Mouse (Mus musculus) testis, postnatal 14 days (tissue): Measurements from ENCODE around the gene Spint3.
"Not testable (repeated sequence)": the region's sequence is repeated elsewhere in the genome, so short reads cannot be mapped to it uniquely, and the experiment has no call there.

Experiments used
- DNase-seq: peaks from one replicate; pipeline ENCODE4 v3.0.0; 2021; ENCODE audit warnings: low spot score

The Spint3 gene

GRCm38 (mm10) chr2:164573359-164573758 lies at the start of gene Spint3:
TSS of gene Spint3 (minus strand) at chr2:164573459.
- not testable (repeated sequence) for DNase-seq

DNA sequence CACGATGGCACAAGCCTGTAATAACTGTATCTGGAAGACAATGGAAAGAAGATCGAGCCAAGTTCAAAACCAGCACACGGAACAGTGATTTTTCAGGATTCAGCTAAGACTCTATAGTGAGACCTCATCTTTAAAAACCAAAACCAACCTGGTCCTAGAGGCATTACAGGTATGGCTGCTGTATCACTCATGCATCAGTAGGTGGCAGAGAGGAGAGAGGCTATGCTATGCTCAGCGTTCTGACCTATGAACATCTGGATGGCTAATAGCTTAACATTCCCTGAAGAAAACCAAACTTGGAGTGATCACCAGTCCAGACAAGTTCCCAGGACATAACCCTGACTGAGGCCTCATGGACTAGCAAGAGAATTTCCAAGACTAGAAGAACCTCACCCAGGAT lies 48.5 kb upstream of the Spint3 start:
- no peak for DNase-seq

DNA sequence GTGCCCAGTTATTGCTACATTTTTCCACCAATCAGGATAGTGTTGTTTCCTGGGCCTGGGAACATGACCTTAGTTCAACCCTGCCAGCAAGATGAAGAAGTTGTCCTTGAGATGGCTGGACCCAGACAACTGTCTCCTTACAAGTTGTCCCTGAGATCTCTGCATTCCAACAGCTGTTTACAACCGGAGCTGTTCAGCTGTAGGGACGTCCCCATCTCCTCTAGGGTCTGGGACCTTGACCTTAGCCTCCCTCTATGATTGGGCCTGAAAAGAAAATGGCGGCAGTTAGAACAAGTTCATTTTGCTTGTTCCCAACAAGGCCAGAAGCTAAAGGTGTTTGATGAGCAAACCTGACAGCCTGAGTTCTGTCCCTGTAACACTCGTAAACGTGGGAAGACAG lies 45.8 kb upstream of the Spint3 start:
- peak; percentile 47 for DNase-seq

DNA sequence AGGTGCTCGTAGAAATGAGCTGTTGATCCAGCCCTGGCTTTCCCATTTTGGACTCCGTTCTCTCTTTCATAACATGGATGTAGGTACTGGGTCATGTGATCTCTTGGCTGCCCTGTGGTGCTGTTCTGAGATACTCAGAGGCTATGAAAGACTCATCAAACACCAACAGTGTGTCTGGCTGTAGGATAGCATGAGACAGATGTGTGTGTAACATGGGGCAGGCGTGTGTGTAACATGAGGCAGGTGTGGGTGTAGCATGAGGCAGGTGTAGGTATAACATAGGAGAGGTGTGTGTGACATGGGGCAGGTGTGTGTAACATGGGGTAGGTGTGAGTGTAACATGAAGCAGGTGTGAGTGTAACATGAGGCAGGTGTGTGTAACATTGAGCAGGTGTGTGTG lies 42.1 kb upstream of the Spint3 start:
- DNase-seq, result no peak

DNA sequence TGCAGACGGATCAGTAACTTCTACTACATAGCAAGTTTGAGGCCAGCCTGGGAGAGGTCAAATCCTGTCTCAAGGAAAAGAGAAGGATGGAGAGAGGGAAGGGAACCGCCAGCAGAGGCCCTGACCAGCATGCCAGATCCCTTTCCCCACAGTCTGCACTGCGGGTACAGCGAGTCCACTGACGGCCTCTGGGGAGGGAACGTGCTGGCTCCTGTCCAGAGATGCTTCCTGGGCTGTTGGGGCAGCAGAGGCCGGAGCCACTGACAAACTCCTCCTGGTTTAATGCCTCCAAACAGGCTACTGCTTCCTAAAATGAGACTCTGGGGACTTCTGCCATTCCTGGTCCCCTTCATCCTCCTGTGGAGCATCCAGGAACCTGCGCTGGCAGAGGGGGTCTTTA lies 40.2 kb upstream of the Spint3 start, which contains the start of the genes Wfdc6b and Wfdc8:
TSS of gene Wfdc6b (plus strand) at position 52 of the 400 bp plus-strand sequence.
TSS of gene Wfdc8 (minus strand) at position 156 of the 400 bp plus-strand sequence.
- DNase-seq, result peak; percentile 83

DNA sequence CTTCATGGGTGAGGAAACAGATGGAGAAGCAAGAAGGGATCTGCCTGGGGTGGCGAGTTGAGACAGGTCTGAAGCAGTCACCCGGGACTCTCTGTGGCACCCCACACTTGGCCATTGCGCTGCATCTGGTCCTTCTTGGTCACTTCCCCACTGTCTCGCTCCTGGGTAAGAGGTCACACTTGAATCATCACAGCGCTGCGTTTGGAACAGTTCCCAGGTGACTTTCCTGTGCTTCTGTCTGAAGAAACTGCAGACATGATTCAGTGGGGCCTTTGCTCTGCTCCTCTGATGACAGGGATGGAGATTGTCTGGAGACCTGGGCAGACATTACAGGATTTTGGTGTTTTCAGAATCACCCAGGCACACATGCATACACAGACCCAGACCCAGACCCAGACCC lies 35.5 kb upstream of the Spint3 start:
- DNase-seq, result no peak

- DNase-seq, result no peak
These were observed 31.2 kb upstream of the Spint3 start for GRCm38 (mm10) chr2:164604411-164604810.

GRCm38 (mm10) chr2:164603482-164603881 lies 30.2 kb upstream of the Spint3 start:
- no peak for DNase-seq

DNA sequence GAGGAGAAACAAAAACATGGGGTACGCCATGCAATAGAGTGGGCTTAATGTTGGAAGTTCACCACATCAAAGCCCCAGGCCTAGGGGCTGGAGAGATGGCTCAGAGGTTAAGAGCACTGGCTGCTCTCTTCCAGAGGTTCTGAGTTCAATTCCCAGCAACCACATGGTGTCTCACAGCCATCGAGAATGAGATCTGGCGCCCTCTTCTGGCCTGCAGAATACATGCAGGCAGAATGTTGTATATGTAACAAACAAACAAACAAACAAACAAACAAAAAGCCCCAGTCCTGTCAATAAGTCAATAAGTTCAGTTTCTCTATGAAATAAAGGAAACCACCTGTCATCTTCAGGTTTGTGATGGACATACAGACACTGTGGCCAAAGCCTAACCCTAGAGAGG lies 26.9 kb upstream of the Spint3 start:
- no peak for DNase-seq

DNA sequence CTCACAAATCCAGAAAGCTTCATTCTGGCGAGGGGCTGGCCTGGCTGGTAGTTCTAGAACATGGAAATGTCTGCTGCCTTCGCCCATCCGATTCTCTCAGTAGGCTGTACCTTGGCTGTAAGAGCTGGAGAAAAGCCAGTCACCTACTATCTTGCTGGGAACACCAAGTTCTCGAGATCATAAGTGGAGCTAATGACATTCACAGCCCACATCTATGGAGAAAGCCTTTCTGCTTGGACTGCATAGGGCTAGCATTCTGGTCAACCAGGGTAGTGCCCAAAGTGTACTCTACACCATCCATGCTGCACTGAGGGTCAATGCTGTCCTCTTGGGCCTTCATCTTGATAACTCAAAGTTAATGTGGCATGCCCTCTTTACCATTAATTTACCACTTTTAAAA lies 20.2 kb upstream of the Spint3 start, which contains the start of gene Eppin:
TSS of gene Eppin (minus strand) at position 101 of the 400 bp plus-strand sequence.
- peak; percentile 74 for DNase-seq

GRCm38 (mm10) chr2:164592014-164592413 lies 18.8 kb upstream of the Spint3 start:
- DNase-seq, result peak; percentile 64

GRCm38 (mm10) chr2:164585025-164585725 lies 11.9 kb upstream of the Spint3 start, which contains the start of gene Wfdc6a:
TSS of gene Wfdc6a (minus strand) at chr2:164585447.
- DNase-seq, result peak; percentile 66

DNA sequence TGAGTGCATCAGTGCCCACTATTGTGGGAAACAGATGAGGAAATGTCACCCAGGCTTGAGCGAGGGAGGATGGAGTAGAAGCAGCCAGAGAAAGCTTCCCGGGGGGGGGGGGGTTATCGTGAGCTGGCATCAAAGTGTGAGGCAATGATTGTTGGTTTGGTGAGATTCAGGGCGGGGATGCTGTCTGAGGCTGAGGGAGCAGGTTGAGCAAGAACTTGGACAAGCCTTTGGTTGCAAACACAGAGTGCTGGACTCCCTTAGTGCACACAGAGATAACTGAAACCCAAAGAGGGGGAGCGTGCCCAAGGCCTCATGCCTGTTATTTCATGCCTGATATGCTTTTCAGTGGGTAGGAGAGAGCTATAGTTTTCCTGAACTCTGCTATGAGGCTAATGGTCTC lies 5.8 kb downstream of the Spint3 start:
- no peak for DNase-seq

DNA sequence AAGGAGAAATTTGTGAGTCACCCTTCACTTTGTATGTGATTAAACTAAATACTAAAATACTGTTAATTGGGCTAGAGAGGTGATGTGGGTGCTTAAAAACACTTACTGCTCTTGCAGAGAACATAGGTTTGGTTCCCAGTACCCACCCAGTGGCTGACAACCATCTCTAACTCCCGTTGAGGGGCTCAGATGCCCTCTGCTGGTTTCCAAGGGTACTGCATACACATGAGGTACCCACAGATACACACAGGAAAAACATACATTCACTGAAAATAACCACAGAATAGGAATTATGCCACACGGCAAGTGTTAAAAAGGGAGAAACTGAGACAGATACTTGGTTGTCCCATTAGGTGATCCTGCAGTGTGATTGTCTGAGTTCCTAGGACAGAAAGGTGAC lies 6.3 kb downstream of the Spint3 start:
- no peak for DNase-seq

GRCm38 (mm10) chr2:164564346-164564745 lies 8.9 kb downstream of the Spint3 start:
- no peak for DNase-seq

GRCm38 (mm10) chr2:164563339-164564038 lies 9.8 kb downstream of the Spint3 start:
- no peak for DNase-seq

- no peak for DNase-seq
These were observed 10.7 kb downstream of the Spint3 start, which contains the start of gene Wfdc2 for GRCm38 (mm10) chr2:164562391-164563188. TSS of gene Wfdc2 (plus strand) at chr2:164562413.

DNA sequence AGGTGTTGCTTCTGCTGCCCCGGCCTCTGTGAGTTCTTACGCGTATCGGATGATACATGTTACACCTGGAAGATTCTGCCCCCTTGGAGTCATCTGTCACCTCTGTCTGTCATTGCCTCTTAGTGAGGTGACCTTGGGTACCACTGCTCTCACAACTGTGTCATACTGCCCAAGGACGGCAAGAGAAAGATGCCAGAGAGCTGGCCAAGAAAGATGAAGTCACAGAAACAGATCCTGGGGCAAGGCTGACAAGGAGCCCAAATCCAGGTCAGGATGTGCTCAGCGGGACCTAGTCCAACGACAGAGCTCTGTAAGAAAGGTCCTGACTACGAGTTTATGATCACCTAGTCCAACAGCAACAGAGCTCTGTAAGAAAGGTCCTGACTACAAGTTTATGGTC lies 13.2 kb downstream of the Spint3 start:
- DNase-seq, result no peak

DNA sequence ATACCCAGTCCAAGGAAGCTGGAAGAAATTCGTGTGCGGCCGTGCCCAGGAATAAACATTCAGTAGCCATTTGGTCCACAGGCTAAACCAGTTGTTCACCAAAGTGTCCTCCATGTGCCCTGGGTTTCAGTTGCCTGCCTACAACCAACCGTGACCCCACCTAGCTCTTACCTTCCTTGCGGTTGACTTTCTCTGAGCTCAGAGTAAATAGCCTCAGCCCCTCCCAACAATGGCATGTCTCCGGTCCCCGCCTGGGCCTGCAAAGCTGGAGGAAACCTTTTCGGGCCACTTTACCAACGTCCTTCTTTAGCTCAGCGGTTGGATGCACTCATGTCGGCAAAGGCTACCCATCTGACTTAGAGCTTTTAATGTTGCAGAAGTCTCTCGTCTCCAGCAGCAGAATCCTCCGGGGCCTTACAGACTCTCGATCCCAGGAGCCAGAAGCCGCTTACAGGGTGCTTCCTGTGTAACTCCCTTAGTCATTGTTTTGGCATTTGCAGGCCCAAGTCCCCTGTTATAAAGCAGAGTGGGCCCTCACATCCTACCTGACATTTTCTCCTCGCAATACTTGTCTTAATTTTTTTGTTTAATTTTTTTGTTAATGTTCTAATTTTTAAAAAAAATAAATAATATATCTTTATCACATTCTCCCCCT lies 14.1 kb downstream of the Spint3 start:
- no peak for DNase-seq

GRCm38 (mm10) chr2:164558426-164558825 lies 14.8 kb downstream of the Spint3 start:
- DNase-seq, result no peak

DNA sequence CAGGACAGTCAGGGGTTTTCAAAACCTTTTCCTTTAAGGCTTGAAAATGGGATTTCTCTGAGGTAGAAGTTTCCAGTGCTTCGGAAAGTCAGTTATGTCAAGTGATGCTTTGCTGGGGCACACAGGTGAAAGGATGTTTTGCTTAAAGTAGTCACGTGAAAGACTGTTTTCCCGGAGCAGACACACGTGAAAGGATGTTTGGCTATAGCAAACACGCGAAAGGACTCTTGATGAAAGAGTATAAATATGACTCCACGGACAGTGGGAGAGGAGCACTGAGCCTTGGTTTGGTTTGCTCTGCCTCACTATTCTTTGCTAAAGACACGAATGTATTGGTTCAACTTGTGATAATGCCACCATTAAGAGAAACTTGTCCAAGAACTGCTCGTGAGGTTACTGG lies 21.8 kb downstream of the Spint3 start:
- DNase-seq, result no peak

DNA sequence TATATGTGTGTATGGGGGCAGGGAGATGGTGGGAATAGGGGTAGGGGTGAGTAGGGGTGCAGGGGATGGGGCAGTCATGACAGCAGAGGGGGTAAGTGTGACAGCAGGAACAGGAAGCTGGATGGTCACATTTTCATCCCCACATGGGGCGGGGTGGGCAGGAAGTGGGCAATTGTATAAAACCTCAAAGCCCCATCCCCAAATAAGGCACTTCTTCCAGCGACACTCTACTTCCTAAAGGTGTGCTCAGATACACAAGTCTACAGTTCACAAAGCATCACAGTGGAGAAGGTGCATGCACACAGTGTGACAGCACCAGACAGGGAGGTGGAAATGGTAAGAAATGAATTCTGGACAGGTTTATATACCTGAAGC lies 22.4 kb downstream of the Spint3 start:
- DNase-seq, result no peak
